ENCODE assay signal across 9 mouse cellular contexts in the genomic region with DNA sequence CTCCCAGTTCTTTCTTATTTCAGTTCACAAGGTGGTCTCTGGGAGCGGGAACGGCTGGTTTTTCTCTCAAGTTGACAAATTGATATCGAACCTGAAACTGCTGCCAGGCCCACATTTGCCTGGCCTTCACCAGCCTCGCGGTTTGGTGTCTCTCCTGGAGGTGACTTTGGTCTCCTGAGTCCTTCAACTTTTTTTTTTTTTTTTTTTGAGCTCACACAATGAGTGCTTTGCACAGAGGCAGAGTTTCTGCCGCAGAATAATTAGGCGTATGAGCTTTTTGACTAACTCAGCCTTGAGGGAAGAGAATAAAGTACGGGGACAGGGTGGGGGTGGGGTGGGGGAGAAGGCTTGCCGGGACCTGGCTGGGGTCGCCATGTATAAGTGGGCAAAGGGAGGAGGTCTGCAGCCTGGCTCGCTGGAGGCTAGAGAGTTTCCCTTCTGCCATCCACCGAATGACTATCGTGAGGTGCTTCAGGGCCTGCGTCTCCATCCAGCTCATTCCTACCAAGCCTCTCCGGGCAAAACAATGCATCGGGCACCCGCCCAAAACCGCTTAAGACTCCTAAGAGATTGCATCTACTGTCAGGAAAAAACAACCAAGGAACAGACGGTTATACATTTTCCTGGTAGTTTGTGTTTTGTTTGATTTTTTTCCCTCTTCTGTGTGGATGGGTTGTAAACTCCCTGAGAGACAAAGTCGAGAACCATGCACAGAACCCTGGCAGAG.
DNase-seq lines count a peak whose midpoint lies in the region; ATAC-seq lines count a peak whose summit lies in the region.
"Had no signal": no experiment of that assay in that cellular context is flagged by ENCODE, and none has a peak within 500 bp of the region (broad histone marks: within the 10 kb centered on the region; RNA-seq: fewer than 3 reads in every experiment).

No protein-coding gene starts in this region.

- H3K9ac ChIP-seq in kidney, embryonic 14.5 days (ENCODE audit: low read depth, low read length): no peak overlapping the region
- no peak overlapping the region for H3K9ac ChIP-seq in limb, embryonic 13.5 days

- H3K9me3 ChIP-seq in kidney, embryonic 14.5 days (ENCODE audit: control insufficient read depth, low read length): no peaks in the 10 kb centered on the region
- peaks cover 7% of the 10 kb centered on the region for H3K9me3 ChIP-seq in limb, embryonic 13.5 days

- 83% methylated on average over 20 of the region's 20 CpGs for WGBS in kidney, embryonic 14.5 days
- WGBS in limb, embryonic 13.5 days: 63% methylated on average over 20 of the region's 20 CpGs

- no peak for ATAC-seq in kidney, embryonic 14.5 days (ENCODE audit: low FRiP score, low TSS enrichment)
- no peak for ATAC-seq in limb, embryonic 13.5 days (ENCODE audit: low FRiP score, low read depth)
- ATAC-seq in megakaryocyte-erythroid progenitor cell, adult 5-6 weeks (replicated peaks; ENCODE audit: low FRiP score, low TSS enrichment, poor library complexity, severe bottlenecking): no peak

- no peaks in the 10 kb centered on the region for H3K36me3 ChIP-seq in kidney, embryonic 14.5 days (ENCODE audit: control insufficient read depth, insufficient read depth, low read length)
- H3K36me3 ChIP-seq in limb, embryonic 13.5 days: peaks cover 14% of the 10 kb centered on the region

- H3K4me3 ChIP-seq in kidney, embryonic 14.5 days (ENCODE audit: low read length): no peak overlapping the region
- no peak overlapping the region for H3K4me3 ChIP-seq in limb, embryonic 13.5 days

- DNase-seq in kidney, adult 18-20 months: peak; percentile 23
- DNase-seq in ES-CJ7 (ENCODE audit: low read depth, low spot score): peak; percentile 38
- DNase-seq in forelimb bud, embryonic 11.5 days (ENCODE audit: low read depth, low spot score): peak; percentile 10
- DNase-seq in thymus, postnatal 10 days (ENCODE audit: low spot score in 2 of 2): no peak
- DNase-seq in frontal cortex, postnatal 25 days (ENCODE audit: low spot score in 2 of 2): no peak
- DNase-seq: cerebellum, adult 9-10 months had no signal

- no peak overlapping the region for H3K27ac ChIP-seq in kidney, embryonic 14.5 days (ENCODE audit: low read depth, low read length)
- H3K27ac ChIP-seq in limb, embryonic 13.5 days: peak overlapping the region; percentile 39; the same call in 1 of the 2 replicates

- no peaks in the 10 kb centered on the region for H3K4me1 ChIP-seq in kidney, embryonic 14.5 days (ENCODE audit: control insufficient read depth, insufficient read depth, low read length)
- H3K4me1 ChIP-seq in limb, embryonic 13.5 days: 0 out of 2 replicates have a peak, but pooled peaks cover 5% of the 10 kb centered on the region

- no peaks in the 10 kb centered on the region for H3K27me3 ChIP-seq in kidney, embryonic 14.5 days (ENCODE audit: control insufficient read depth, insufficient read depth, low read length)
- no peaks in the 10 kb centered on the region for H3K27me3 ChIP-seq in limb, embryonic 13.5 days

- H3K4me2 ChIP-seq in kidney, embryonic 14.5 days (replicated peaks; ENCODE audit: low read depth, low read length): no peak overlapping the region
- H3K4me2 ChIP-seq in limb, embryonic 13.5 days (replicated peaks): no peak overlapping the region

Comparison
In these comparisons a context has a peak if more than half of its experiments do, and no peak if none do; other contexts are left out.
1. DNase-seq: peak in kidney, adult 18-20 months (single experiment), ES-CJ7 (single experiment) and forelimb bud, embryonic 11.5 days (single experiment); none in thymus, postnatal 10 days (0 of 2) and frontal cortex, postnatal 25 days (0 of 2).